22 mouse cellular contexts compared by ENCODE assay signal in the genomic region with DNA sequence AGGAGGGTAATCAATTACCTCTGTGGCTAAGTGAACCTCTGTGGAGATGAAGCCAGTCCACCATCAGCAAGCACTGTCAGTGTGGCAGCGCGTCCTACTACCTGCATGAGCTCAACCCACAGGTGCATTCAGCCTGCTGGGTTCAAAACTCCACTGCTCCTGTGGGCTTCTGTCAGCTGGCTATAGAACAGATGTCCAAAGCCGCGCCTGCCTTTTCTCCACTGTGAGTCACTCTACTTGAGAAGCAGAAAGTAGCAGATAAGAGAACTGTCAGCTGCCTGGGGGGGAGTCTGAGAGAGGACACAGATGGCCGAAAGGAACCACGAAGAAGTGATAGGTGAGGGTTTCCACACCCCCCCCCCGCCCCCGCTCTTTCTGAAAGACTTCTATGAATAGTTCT. TPM values are rescaled to one million over a fixed set of nuclear protein-coding genes. Genes with fewer than 3 reads are reported as not detected.
A peak's percentile ranks its signal among the peaks of the same experiment; 100 is the strongest.
DNase-seq lines count a peak whose midpoint lies in the region; ATAC-seq and TF ChIP-seq lines count a peak whose summit lies in the region.
"Had no signal": no experiment of that assay in that cellular context is flagged by ENCODE, and none has a peak within 500 bp of the region (broad histone marks: within the 10 kb centered on the region; RNA-seq: fewer than 3 reads in every experiment).

No protein-coding gene starts in this region.

- no peaks in the 10 kb centered on the region for H3K27me3 ChIP-seq in heart, adult 2 months (ENCODE audit: control insufficient read depth, insufficient read depth, low read length)
- no peaks in the 10 kb centered on the region for H3K27me3 ChIP-seq in heart, embryonic 16.5 days (ENCODE audit: control insufficient read depth, insufficient read depth, low read length)
- no peaks in the 10 kb centered on the region for H3K27me3 ChIP-seq in midbrain, postnatal 0 days (ENCODE audit: insufficient read depth, low read length)
- H3K27me3 ChIP-seq: embryonic facial prominence, embryonic 15.5 days; hindbrain, embryonic 15.5 days; intestine, embryonic 15.5 days; kidney, embryonic 15.5 days; limb, embryonic 13.5 days; liver, embryonic 13.5 days had no signal

- 24% methylated on average over 8 of the region's 8 CpGs for WGBS in heart, adult 2 months
- WGBS in heart, embryonic 16.5 days: 21% methylated on average over 8 of the region's 8 CpGs
- 89% methylated on average over 8 of the region's 8 CpGs for WGBS in midbrain, postnatal 0 days

- TF ChIP-seq EP300 in heart, adult 2 months (IDR thresholded peaks at IDR 0.05; ENCODE audit: insufficient read depth, low read depth, low read length): no peak

- intact Hi-C loops in heart, adult 2 months (cut with DNase I): no loop called here

- TF ChIP-seq POLR2A in heart, adult 2 months (IDR thresholded peaks at IDR 0.05; ENCODE audit: insufficient read depth, low read depth, low read length): no peak

- H3K79me2 ChIP-seq in heart, adult 2 months (replicated peaks; ENCODE audit: control insufficient read depth, insufficient read depth, low read length): no peaks in the 10 kb centered on the region

- H3K27ac ChIP-seq in heart, adult 2 months: no peak overlapping the region
- peak overlapping the region; percentile 67; the same call in 1 of the 2 replicates for H3K27ac ChIP-seq in layer of hippocampus, adult 2 months
- H3K27ac ChIP-seq in heart, embryonic 16.5 days (ENCODE audit: low read length): no peak overlapping the region
- no peak overlapping the region for H3K27ac ChIP-seq in midbrain, postnatal 0 days (ENCODE audit: low read depth, low read length)
- H3K27ac ChIP-seq: embryonic facial prominence, embryonic 15.5 days; hindbrain, embryonic 15.5 days; intestine, embryonic 15.5 days; kidney, embryonic 15.5 days; limb, embryonic 13.5 days; liver, embryonic 13.5 days had no signal

- ATAC-seq in heart, embryonic 16.5 days (replicated peaks; ENCODE audit: extremely low read depth, insufficient read depth, low FRiP score): peak; percentile 83
- no peak for ATAC-seq in midbrain, postnatal 0 days (ENCODE audit: low FRiP score)
- ATAC-seq: intestine, embryonic 15.5 days had no signal

- H3K4me3 ChIP-seq in heart, adult 2 months: no peak overlapping the region
- H3K4me3 ChIP-seq in layer of hippocampus, adult 2 months: no peak overlapping the region
- no peak overlapping the region for H3K4me3 ChIP-seq in heart, embryonic 16.5 days (ENCODE audit: low read length)
- H3K4me3 ChIP-seq in midbrain, postnatal 0 days (ENCODE audit: low read depth, low read length): no peak overlapping the region
- H3K4me3 ChIP-seq: embryonic facial prominence, embryonic 15.5 days; hindbrain, embryonic 15.5 days; intestine, embryonic 15.5 days; kidney, embryonic 15.5 days; limb, embryonic 13.5 days; liver, embryonic 13.5 days had no signal

- no peak overlapping the region for H3K9ac ChIP-seq in heart, adult 2 months (ENCODE audit: low read depth, low read length)
- H3K9ac ChIP-seq in heart, embryonic 16.5 days (ENCODE audit: low read length): no peak overlapping the region
- no peak overlapping the region for H3K9ac ChIP-seq in midbrain, postnatal 0 days (replicated peaks; ENCODE audit: low read length, poor library complexity, severe bottlenecking)
- H3K9ac ChIP-seq: embryonic facial prominence, embryonic 15.5 days; hindbrain, embryonic 15.5 days; intestine, embryonic 15.5 days; kidney, embryonic 15.5 days; limb, embryonic 13.5 days; liver, embryonic 13.5 days; lung, embryonic 14.5 days had no signal

- peak; percentile 51 for DNase-seq in heart, adult 11 months
- DNase-seq in heart, adult 2 months: no peak
- no peak for DNase-seq in layer of hippocampus, adult 2 months (ENCODE audit: low spot score in 2 of 2)
- DNase-seq in layer of hippocampus, adult 9-11 months: no peak
- DNase-seq in right cerebral cortex, postnatal 14 days: peak; percentile 43
- DNase-seq in midbrain, postnatal 0 days (ENCODE audit: low spot score): no peak
- DNase-seq: adrenal gland, postnatal 36 days; B cell, adult 2 months; cerebellum, adult 2 months; cerebellum, postnatal 36 days; kidney, postnatal 4 days; liver, embryonic 13.5 days; lung, embryonic 14.5 days; lung, postnatal 36 days; spleen, adult 18-20 months; thymus, adult 18-20 months had no signal

- H3K4me2 ChIP-seq in heart, embryonic 16.5 days (ENCODE audit: low read depth, low read length): no peak overlapping the region
- H3K4me2 ChIP-seq in midbrain, postnatal 0 days (ENCODE audit: low read depth, low read length, poor library complexity, severe bottlenecking): no peak overlapping the region
- H3K4me2 ChIP-seq: embryonic facial prominence, embryonic 15.5 days; hindbrain, embryonic 15.5 days; intestine, embryonic 15.5 days; kidney, embryonic 15.5 days; limb, embryonic 13.5 days; liver, embryonic 13.5 days; lung, embryonic 14.5 days had no signal

- H3K36me3 ChIP-seq in heart, adult 2 months (ENCODE audit: control insufficient read depth, insufficient read depth, low read length): no peaks in the 10 kb centered on the region
- H3K36me3 ChIP-seq in heart, embryonic 16.5 days (ENCODE audit: control insufficient read depth, insufficient read depth): no peaks in the 10 kb centered on the region
- no peaks in the 10 kb centered on the region for H3K36me3 ChIP-seq in midbrain, postnatal 0 days (ENCODE audit: insufficient read depth, low read length)
- H3K36me3 ChIP-seq: embryonic facial prominence, embryonic 15.5 days; hindbrain, embryonic 15.5 days; intestine, embryonic 15.5 days; kidney, embryonic 15.5 days; limb, embryonic 13.5 days; liver, embryonic 13.5 days had no signal

- no peaks in the 10 kb centered on the region for H3K9me3 ChIP-seq in heart, embryonic 16.5 days (replicated peaks; ENCODE audit: control insufficient read depth, low read length)
- H3K9me3 ChIP-seq in midbrain, postnatal 0 days (ENCODE audit: low read length): no peaks in the 10 kb centered on the region
- H3K9me3 ChIP-seq: embryonic facial prominence, embryonic 15.5 days; hindbrain, embryonic 15.5 days; intestine, embryonic 15.5 days; kidney, embryonic 15.5 days; limb, embryonic 13.5 days; liver, embryonic 13.5 days had no signal

- no peaks in the 10 kb centered on the region for H3K4me1 ChIP-seq in heart, adult 2 months (ENCODE audit: control insufficient read depth, insufficient read depth, low read length)
- no peaks in the 10 kb centered on the region; the same call in 1 of the 2 replicates for H3K4me1 ChIP-seq in heart, embryonic 16.5 days (ENCODE audit: control insufficient read depth, insufficient read depth, low read length)
- H3K4me1 ChIP-seq in midbrain, postnatal 0 days (ENCODE audit: insufficient read depth, low read length): no peaks in the 10 kb centered on the region
- H3K4me1 ChIP-seq: embryonic facial prominence, embryonic 15.5 days; intestine, embryonic 15.5 days; kidney, embryonic 15.5 days; limb, embryonic 13.5 days; liver, embryonic 13.5 days had no signal

- no peak for TF ChIP-seq CTCF in heart, adult 2 months (IDR thresholded peaks at IDR 0.05)
- no peak for TF ChIP-seq CTCF in layer of hippocampus, adult 2 months (conservative IDR thresholded peaks at IDR 0.05)
- TF ChIP-seq CTCF in midbrain, postnatal 0 days (IDR thresholded peaks at IDR 0.05): no peak

RNA-seq across cellular contexts. Expression of a gene that starts 15.6 kb away (rescaled TPM):
- total RNA-seq in heart, adult 2 months (2021): 1 to 10 TPM in 1 of 2 experiments, under 1 TPM in 1; 0.97 to 1.6 TPM
- polyA plus RNA-seq in heart, adult 2 months (2012; rRNA removed): 0.73 and 0.80 TPM in 2 replicates
- 10 to 100 TPM; 33.4 to 34.5 TPM for total RNA-seq in layer of hippocampus, adult 2 months (2021)
- polyA plus RNA-seq in heart, embryonic 16.5 days (2015; fragmentation: Nextera tagmentation; extraction: Ambion mirVana): 0.32 and 0.95 TPM in 2 replicates
- total RNA-seq in midbrain, postnatal 0 days (2014; rRNA removed): 21.5 and 31.9 TPM in 2 replicates
- polyA plus RNA-seq in midbrain, postnatal 0 days (2015; fragmentation: Nextera tagmentation; extraction: Ambion mirVana): 2.8 and 4.6 TPM in 2 replicates
- polyA plus RNA-seq: liver, embryonic 13.5 days had no signal

Comparison
In these comparisons a context has a peak if more than half of its experiments do, and no peak if none do; other contexts are left out.
1. DNase-seq: peak in heart, adult 11 months (single experiment) and right cerebral cortex, postnatal 14 days (single experiment); none in heart, adult 2 months (0 of 2), layer of hippocampus, adult 2 months (0 of 2), layer of hippocampus, adult 9-11 months (single experiment) and midbrain, postnatal 0 days (single experiment).